In genomic region chr10:102498754-102499153, GRCm38 (mm10) we compare ENCODE assay signal across 9 mouse cellular contexts. TPM values are rescaled to one million over a fixed set of nuclear protein-coding genes. Genes with fewer than 3 reads are reported as not detected.
DNase-seq lines count a peak whose midpoint lies in the region; ATAC-seq and TF ChIP-seq lines count a peak whose summit lies in the region.
"Had no signal": no experiment of that assay in that cellular context is flagged by ENCODE, and none has a peak within 500 bp of the region (broad histone marks: within the 10 kb centered on the region; RNA-seq: fewer than 3 reads in every experiment).

No protein-coding gene starts in this region.

- no peak overlapping the region for H3K27ac ChIP-seq in layer of hippocampus, adult 2 months

- peak; percentile 90 for TF ChIP-seq CTCF in layer of hippocampus, adult 2 months (conservative IDR thresholded peaks at IDR 0.05)

- peak; percentile 4 for DNase-seq in CD4-positive, CD25-positive, alpha-beta regulatory T cell, adult 2 months (ENCODE audit: low read depth, low spot score)
- DNase-seq in layer of hippocampus, adult 2 months (ENCODE audit: low spot score in 2 of 2) = peak in 1 of 2 experiments; percentile 25
- DNase-seq in layer of hippocampus, adult 8-10 months (ENCODE audit: low spot score in 2 of 2) = no peak
- peak; percentile 62 for DNase-seq in kidney, postnatal 10 days
- DNase-seq in thymus, adult 18-20 months = no peak
- DNase-seq in urinary bladder, adult 2 months (ENCODE audit: low spot score) = no peak

- no peak overlapping the region for H3K4me3 ChIP-seq in layer of hippocampus, adult 2 months

- no peak for ATAC-seq in CD4-positive, CD25-positive, alpha-beta regulatory T cell, adult 4 months
- ATAC-seq in common myeloid progenitor, adult 5-6 weeks (replicated peaks; ENCODE audit: low read depth, poor library complexity, severe bottlenecking) = peak; percentile 95

RNA-seq across cellular contexts. Expression of gene Nts, which starts 8.5 kb away (rescaled TPM):
- polyA plus RNA-seq in CD4-positive, CD25-positive, alpha-beta regulatory T cell, adult 4 months (2017; shearing (Covaris generic)) = not detected
- 10 to 100 TPM in 1 of 2 experiments, 1 to 10 TPM in 1; 9.5 to 12.5 TPM for total RNA-seq in layer of hippocampus, adult 2 months (2021)
- 10 to 100 TPM; 13.1 to 17.0 (median 15.0) TPM for total RNA-seq in layer of hippocampus, adult 8-10 months (2022)
- not detected in 2 replicates for total RNA-seq in common myeloid progenitor, adult 5-6 weeks (2017)
- 1.0 and 1.6 TPM in 2 replicates for polyA plus RNA-seq in urinary bladder, adult 2 months (2012; rRNA removed)
- total RNA-seq: neutrophil, adult 5-6 weeks had no signal

RNA-seq across cellular contexts. Expression of gene Rassf9, which starts 13.3 kb away (rescaled TPM):
- under 1 TPM; 0.11 to 0.27 TPM for polyA plus RNA-seq in CD4-positive, CD25-positive, alpha-beta regulatory T cell, adult 4 months (2017; shearing (Covaris generic))
- 1 to 10 TPM; 1.9 to 2.6 TPM for total RNA-seq in layer of hippocampus, adult 2 months (2021)
- total RNA-seq in layer of hippocampus, adult 8-10 months (2022) = 1 to 10 TPM; 2.3 to 3.2 (median 2.7) TPM
- not detected in 2 replicates for total RNA-seq in common myeloid progenitor, adult 5-6 weeks (2017)
- 2.6 and 2.7 TPM in 2 replicates for polyA plus RNA-seq in urinary bladder, adult 2 months (2012; rRNA removed)

Comparison
In these comparisons a context has a peak if more than half of its experiments do, and no peak if none do; other contexts are left out.
1. DNase-seq: peak in CD4-positive, CD25-positive, alpha-beta regulatory T cell, adult 2 months (single experiment) and kidney, postnatal 10 days (single experiment); none in layer of hippocampus, adult 8-10 months (0 of 2), thymus, adult 18-20 months (0 of 2) and urinary bladder, adult 2 months (single experiment).
2. RNA of gene Nts, which starts 8.5 kb away (total RNA-seq): 13.1 to 17.0 TPM in layer of hippocampus, adult 8-10 months and 9.5 to 12.5 TPM in layer of hippocampus, adult 2 months; not detected in common myeloid progenitor, adult 5-6 weeks; every median in the first group is over 10 times any median in the second.